Mouse (Mus musculus) monocyte, adult 5-6 weeks (primary cell): ENCODE measurements at regions not wholly inside any gene's neighbourhood (a gene's known extent, or its start where the extent isn't known, plus 50 kb on each side); places are given as distances from the start of the nearest gene placed in this dataset.

Experiments
- ATAC-seq: fragments of 153-309, 156-312 bp; replicated peaks from 2 replicates; pipeline ENCODE4 v1.8.0; 2017; ENCODE audit warnings: mild to moderate bottlenecking; ENCODE audit not compliant: low TSS enrichment, insufficient number of reproducible peaks, severe bottlenecking, poor library complexity, low FRiP score

DNA sequence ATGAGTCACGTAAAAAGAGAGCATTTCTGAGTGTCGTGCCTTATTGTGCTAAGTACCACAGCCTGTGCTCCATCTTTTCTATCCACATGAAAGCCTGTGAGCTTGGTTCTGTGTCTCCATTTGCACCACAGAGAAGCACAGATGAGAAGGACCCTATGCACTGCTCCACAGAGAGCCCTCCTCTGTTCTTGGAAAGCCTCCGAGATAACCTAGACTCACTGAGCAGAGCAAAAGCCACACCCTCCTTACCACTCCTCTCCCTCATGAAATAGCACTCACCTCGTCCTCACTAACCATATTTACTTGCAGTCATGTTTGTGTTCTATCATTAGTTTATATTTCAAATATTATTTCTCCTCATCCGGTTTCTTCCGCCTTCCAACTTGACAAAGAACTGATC, 150.5 kb upstream of the Jun start:
- ATAC-seq, result no peak

- no peak for ATAC-seq
Measured at GRCm38 (mm10) chr4:95203577-95203976, 151.6 kb upstream of the Jun start.

DNA sequence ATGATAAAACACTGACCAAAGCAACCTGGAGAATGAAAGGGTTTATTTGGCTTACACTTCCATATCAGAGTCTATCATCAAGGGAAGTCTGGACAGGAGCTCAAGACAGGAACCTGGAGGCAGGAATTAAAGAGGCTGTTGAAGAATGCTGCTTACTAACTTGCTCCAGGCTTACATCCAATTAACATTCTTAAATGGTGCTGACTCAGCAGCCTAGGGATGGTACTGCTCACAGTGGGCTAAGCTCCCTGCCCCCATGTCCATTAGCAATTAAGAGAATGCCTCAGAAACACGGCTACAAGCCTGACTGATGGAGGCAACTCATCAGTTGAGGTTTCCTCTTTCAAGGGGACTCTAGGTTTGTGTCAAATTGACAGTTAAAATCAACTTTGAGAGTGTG, 153.3 kb upstream of the Jun start:
- ATAC-seq, result no peak

GRCm38 (mm10) chr4:95207783-95208182, 155.8 kb upstream of the Jun start:
- ATAC-seq, result no peak

DNA sequence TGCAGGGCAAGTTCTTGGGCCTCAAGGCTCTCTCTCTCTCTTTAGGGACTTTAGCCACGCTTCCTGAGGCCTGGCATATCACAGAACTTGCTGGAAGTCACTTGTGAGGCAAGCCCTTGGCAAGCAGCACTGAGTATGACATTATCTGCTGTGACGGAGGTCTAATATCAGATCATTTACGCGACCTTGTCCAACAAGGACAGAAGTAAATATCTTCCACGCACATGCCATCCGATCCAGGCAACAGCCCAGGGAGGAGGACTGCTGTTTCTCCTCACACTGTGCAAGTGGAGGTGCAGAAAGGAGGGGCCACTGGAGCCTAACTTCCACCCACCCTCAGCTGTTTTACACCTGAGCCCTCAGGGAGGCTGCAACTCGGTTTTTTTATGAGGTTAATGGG, 156.8 kb upstream of the Jun start:
- ATAC-seq, result no peak

- peak; percentile 36 for ATAC-seq
Measured at GRCm38 (mm10) chr4:95209322-95210119, 157.5 kb upstream of the Jun start.

- ATAC-seq, result peak; percentile 29
Measured at GRCm38 (mm10) chr4:95212561-95212960, 160.5 kb upstream of the Jun start.

GRCm38 (mm10) chr4:95213026-95213425, 161.0 kb upstream of the Jun start:
- peak; percentile 34; the same call in 1 of the 2 replicates for ATAC-seq

DNA sequence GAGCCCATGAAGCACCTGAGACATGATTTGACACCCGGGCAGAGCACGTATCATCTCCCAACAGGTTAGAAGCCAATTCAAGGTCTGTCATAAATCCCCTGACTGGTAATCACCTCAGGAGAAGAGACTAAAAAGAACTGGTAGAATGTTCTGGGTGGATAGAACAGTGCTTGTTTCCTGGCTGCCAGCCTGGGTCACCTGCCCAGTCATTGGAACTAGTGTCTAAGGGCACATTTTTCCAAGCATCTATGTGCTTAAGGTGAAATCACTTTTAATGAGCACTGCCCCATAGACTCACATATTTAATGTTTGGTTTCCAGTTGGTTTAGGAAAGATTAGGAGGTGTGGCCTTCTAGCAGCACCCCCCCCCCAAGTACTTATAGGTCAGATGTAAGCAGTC, 162.0 kb upstream of the Jun start:
- ATAC-seq, result no peak

- ATAC-seq, result peak; percentile 86
Measured at GRCm38 (mm10) chr4:95215187-95215586, 163.2 kb upstream of the Jun start.

DNA sequence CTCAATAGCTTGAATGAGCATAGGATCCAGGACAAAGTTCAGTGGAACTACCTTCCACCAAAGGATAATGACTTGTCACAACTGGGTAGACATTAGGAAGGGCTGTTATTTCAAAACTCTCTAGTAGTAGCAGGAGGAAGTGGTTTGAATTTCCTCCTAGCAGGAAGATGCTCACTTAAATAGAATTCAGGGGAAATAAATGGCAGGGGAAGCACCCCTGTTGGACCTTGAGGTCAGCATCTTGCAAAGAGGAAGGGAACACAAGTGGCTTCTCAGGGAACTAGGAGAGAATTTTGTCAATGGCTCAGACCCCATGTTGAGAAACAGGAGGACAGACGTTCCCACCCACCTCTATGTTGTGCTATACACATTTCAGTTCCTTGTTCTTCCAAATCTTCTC, 178.4 kb upstream of the Jun start:
- ATAC-seq, result peak; percentile 97

DNA sequence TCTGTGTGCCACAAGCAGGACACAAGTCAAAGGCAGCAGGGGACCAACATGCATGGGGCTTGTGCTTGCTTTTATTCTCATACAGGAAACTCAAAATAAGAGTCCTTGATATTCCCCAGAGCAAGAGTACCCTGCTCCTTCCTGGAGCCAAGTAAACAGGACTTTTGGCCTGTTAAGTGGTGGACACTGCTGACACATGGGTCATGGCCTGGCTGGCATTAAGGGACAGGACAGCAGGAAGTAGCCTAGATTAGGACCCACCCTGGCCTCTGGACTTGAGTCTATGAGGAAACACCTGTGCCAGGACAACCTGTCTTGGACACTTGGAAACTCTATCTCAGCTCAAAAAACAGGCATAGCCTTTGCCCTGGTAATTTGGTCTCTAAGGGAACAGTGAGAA, 181.0 kb upstream of the Jun start:
- no peak for ATAC-seq

DNA sequence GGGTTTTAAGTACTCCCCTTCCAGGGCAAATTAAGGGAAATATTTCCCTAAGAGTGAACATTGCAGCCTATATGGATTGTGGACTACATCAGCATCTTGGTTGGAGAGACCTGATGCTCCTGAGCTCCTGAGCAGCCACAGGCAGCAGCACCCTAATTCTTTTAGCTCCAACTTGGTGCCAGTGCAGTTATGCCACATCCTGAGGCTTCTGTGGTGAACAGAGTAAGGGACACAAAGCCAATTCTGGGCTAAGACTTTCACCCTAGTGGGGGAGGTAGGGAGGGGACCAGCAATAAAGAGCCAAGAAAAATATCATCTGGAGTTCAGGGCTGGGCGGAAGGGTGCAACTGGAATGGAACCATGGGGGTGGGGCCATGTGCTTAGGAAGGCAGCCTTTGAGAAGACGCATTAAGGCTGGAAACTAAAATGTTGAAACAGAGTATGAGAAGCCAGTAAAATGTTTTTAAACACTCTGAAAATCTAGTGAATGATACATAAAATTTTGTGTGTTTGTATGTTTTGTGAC, 182.1 kb upstream of the Jun start:
- ATAC-seq, result no peak

- no peak for ATAC-seq
Measured at GRCm38 (mm10) chr4:95247977-95248376, 196.0 kb upstream of the Jun start.

DNA sequence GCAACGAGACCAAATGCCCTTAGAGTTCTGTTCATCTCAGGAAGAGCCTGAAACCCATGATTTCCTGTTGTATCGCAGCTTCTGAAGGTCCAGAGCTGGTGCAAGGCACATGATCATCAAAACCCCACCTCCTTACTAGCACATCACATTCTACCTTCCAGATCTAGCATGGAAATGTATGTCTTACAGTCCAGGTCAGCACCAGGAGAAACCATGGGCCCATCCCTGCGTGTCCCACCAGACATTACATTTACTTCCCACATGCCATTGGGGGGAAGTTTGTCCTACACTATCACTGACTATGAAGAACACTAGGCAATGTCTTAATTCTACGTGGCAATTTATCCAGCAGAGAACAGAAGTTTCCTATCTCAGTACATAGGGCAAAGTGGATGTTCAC, 197.0 kb upstream of the Jun start:
- no peak for ATAC-seq

DNA sequence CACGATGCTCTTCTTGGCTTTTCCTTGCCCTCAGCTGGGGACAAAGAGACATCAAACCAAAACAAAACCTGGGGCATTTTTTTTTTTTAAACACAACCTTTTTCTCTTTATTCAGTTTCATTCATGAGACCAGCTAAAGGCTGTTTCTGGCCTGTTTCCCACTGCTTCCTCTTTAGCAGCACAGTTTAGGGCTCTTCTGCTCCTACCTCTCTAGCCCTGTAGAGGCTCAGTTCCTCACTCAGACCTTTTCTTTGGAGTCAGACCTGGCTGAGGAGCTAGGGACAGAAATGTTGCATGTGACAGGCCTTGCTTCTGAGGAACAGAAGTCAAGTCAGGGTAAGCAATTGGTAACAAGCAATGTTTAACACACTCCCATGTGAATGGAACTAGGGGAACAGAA, 198.1 kb upstream of the Jun start:
- ATAC-seq, result no peak

DNA sequence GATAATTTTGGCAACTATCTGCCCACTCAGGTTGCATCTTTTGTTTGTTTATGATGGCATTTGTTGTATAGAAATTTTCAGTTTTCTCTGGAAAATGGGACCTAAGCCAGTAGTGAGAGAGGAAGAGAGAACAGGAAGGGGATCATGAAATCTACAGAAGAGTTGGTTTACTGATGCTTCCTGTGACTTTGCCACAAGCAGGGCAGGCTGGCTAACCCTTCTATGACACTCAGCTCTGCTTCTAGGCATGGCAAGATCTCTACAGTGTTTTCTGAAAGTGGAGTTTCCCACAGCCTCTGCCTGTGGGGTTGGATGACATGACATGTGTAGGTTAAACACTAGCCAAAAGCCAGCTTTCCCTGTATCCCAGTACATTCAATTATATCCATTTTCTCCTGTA, 217.7 kb upstream of the Jun start:
- no peak for ATAC-seq

DNA sequence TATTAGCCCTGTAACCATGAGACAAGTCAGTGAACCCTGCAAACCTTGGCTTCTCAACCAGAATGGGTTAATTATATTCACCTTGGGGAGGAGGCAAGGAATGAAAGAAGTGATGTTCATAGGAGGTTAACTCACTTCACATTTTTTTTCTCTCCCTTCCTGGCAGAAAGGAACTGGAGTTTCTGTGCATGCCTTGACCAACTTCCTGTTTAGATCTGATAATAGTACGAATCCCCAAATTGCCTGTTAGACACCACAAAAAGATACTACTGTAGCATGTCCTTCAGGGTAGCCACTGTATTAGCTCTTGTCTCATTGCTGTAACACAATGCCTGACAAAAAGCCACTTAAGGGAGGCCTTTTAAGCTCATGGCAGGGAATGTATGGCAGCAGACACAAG, 218.4 kb upstream of the Jun start:
- ATAC-seq, result 0 out of 2 replicates have a peak, but pooled peaks have one; percentile 17

DNA sequence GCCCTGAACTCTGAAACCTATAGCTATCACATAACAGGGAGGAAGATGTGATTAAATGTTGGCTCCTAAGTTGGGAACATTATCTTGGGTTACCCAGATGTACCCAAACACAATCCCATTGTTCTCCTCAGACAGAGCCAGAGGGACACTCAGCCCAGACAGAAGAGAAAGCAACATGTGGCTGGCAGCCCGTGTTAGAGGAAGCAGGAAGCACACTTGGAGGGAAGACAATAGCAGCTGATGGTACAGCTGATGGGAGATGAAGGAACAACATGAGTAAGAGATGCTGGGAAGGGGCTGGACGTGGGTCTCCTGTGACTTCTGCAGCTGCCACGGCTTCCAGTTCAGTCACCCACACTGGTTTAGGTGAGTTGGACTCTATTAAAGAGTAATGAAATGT, 224.2 kb upstream of the Jun start:
- no peak for ATAC-seq

- 0 out of 2 replicates have a peak, but pooled peaks have one; percentile 15 for ATAC-seq
Measured at GRCm38 (mm10) chr4:95277989-95278713, 226.1 kb upstream of the Jun start.
